Mouse (Mus musculus) 3T3-L1 (cell line): ENCODE data around the gene Egfl8.
A peak's percentile ranks its signal among the peaks of the same experiment; 100 is the strongest.

Source experiments
- DNase-seq: peaks from one replicate; pipeline ENCODE4 v3.0.0-alpha.2; 2015; ENCODE audit warnings: low read depth, low spot score

Egfl8 gene

DNA sequence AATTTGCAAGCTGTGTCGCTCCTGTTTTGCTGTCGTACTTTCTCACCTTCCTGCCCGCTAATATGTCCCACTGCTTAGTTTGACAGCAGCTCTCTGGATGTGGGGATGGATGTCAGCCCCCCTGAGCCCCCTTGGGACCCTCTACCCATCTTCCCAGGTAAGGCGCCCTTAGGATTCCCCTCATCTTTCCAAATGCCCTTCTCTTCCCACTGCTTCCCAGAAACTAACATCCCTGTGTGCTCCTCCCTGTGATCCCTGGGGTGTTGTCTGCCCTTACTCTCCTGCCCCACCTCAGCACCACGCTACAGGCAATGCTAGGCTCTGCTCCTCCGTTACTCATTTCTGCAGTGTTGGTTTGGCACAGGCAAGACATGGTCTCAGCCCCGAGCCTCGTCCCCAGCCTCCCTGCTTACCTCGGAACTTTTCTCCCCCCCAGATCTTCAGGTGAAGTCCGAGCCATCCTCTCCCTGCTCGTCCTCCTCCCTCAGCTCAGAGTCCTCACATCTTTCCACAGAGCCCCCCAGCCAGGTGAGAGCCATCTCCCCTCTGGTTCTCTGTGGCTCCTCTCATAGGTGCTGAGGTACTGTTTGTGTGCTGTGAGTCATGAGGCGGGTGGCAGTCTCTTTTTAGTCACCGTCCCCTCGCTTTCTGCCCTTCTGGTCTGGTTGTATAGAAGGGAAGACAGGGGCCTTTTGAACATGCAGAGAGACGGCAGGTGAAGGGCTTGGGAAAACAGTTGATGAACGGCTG lies 32.5 kb upstream of the Egfl8 start:
- DNase-seq: no peak

GRCm38 (mm10) chr17:34646906-34647787 lies 31.4 kb upstream of the Egfl8 start, which contains the start of gene Atf6b:
Gene Atf6b, plus strand, starts transcription at chr17:34647146.
- DNase-seq: peak; percentile 100

GRCm38 (mm10) chr17:34645831-34646511 lies 30.2 kb upstream of the Egfl8 start:
- no peak for DNase-seq

- DNase-seq: peak; percentile 59
Measured at GRCm38 (mm10) chr17:34645256-34645829, 29.6 kb upstream of the Egfl8 start.

DNA sequence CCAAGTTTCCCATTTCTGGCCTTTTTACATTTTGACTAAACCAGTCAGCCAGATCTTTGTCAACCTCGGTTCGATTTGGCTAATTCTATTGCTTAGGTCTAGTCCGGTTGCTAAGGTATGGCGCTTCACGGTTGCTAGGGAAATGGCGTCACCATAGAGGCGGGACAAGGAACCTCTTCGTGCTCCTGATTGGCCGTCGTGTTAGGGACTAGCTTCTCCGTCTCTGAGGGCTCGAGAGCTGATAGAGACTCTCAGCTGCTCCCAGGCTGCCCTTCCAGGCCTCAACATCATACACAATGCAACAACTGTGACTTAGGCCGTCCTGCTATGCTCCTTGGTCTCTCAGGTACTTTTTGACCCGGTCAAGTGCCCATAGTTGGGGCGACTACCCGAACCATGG lies 28.8 kb upstream of the Egfl8 start, which contains the start of gene Fkbpl:
Gene Fkbpl, plus strand, starts transcription at position 157 of the 400 bp plus-strand sequence.
- DNase-seq: peak; percentile 99

DNA sequence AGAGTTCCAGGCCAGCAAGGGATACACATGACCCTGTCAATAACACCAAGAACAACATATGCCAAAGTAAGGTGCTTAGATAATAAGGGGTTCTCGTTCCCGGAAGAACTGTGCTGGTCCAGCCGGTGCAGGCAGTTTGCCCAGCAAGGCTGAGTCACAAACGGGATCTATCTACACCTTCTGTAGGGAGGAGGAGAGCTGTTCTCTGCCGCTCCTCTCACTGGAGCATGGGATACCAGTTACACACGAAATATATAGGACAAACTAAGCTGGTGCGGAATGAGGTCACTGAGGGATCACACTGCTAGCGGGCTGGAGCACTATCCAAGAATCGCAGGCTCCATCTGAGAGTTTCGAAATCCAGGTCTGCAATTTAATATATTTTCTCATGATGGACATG lies 28.2 kb upstream of the Egfl8 start:
- peak; percentile 69 for DNase-seq

DNA sequence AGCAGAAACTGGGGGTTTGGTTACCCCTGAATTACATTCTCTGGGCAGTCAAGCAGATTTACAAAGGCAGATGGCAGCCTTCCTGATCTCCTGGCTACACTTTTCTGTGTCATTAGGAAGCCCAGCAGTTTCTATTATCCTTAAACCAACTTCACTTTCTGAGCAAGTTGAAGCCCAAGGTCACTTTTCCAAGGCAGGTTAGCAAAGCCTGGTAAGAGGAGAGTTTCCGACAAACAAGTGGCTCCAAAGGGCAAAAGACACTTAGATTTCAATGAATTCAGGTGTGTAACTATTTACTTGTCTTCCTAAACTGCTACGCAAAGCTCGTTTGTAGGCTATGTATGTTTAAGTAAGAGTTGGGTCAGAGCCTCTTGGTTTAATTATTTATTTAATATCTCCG lies 27.6 kb upstream of the Egfl8 start:
- DNase-seq: no peak

DNA sequence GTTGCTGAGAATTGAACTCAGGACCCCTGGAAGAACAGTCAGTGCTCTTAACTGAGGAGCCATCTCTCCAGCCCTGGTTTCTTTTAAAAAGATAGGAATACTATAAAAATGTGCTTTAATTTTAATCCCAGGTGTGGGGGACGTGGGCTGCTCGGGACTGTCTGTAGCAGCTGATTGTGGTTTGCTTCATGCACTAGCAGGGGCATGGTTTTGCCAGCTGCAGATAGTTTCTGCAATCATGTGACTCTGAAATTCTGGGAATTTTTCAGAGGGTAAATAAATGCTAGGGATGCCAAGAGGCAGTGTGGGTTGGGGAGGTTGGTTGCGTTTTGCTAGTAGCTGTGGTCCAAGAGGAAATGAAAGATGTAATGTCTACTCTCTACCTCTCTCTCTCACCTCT lies 26.2 kb upstream of the Egfl8 start:
- DNase-seq: no peak

DNA sequence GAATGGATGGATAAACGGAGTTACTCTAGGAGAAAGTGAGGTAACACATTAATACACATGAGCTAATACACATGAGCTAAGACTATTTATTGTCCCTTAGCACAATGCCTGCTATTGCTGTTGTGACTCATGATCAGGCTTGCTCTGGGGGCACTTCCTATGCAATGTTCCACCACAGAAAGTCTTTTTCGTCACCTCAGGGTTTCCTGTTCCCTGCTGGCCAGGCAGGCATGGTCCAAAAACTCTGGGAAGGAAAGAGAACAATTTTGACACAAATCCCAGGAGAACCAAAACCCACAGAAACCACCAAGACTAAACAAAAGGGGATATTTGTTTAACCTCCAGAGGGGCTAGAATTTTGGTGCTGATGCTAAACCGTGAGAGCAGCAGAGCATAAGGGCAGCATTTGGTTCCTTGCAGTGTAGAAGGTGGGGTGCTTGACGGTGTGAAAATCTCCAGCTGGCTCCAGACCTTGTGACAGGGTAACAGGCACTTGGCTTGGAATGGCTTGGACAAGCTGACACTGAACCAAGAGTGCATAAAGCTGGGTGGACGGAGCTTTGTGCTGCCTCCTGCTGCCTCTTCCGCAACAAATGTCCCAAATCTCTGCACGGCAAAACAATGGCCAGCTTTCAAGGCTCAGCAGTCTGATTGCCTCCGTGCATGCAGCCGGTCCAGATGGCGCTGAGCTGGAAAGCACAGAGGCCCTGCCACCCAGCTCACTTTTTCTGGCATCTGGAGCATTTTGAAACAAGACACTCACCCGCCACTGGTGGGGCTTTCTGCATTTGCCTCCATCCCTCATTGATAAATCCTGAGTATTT lies 25.2 kb upstream of the Egfl8 start:
- peak; percentile 95 for DNase-seq

DNA sequence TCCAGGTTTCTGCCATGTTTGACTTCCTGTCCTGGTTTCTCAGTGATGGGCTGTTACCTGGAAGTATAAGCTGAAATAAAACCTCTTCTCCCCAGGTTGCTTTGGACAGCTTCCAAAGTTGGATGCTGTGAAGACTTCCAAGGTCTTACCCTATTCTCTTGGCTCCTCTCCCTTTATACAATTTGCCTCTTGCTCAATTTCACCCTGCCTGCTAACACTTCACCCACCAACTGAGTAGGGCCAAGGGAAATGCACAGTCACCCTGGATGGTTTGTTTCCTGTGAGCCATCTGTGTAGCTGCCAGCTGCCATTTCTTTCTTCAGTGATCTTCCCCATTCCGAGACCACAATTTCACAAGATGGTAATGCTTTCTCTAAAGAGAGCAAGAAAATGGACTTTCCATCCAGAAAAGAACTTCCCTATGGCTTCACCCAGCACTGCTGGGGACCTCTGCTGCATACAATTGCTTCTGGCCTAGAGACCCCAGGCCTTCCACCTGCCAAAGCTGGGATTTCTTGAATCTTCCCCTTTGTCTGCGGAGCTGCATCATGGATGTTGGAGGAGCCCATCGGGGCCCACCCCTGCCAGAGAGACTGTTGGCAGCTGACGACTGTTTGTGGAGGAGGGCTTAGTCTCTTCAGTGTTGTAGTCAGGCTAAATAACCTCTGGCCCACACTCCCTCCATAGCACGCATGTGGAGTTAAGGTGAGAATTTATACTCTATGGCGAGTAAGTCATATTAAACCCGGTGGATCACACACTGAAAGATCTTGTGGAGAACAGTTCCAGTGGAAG lies 23.9 kb upstream of the Egfl8 start:
- DNase-seq: peak; percentile 46

GRCm38 (mm10) chr17:34637459-34637858 lies 21.7 kb upstream of the Egfl8 start:
- DNase-seq: no peak

DNA sequence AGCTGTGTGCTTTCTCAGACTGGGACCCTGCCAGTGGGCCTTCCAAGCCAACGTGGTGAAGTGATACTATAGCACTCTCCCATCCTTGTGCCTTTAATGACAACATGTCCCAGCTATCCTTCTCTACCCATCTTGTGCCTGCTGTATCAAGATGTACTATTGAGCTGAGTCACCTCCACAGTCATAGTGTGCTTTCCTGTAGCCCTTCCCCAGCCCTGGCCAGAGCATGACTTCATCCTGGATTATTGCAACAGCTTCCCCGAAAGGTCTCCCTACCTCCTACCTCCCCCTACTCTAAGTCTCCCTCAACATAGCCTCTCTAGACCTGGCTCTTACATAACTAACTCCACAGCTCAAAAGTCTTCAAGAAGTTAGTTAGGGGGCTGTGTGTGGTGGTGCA lies 19.9 kb upstream of the Egfl8 start:
- peak; percentile 71 for DNase-seq

DNA sequence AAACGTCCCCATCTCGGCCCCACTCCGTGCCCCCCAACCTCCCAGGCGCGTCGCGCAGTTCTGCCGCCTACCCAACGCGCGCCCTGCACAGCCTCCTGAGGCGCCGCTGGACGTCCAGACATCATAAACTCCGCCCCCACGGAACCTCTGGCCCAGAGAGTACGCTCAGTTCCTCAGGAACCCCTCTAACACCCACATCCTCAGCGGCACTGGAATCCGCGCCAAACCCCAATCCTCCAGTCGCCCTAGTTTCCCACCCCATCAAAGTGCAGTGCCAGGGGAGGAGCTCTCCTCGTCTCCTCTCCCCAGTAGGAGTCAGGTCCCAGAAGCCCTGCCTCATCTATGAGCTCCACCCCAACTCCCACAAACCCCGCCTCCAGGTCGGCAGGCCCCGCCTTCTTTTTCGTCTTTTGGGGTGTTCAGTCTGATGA lies 16.5 kb upstream of the Egfl8 start:
- DNase-seq: no peak

DNA sequence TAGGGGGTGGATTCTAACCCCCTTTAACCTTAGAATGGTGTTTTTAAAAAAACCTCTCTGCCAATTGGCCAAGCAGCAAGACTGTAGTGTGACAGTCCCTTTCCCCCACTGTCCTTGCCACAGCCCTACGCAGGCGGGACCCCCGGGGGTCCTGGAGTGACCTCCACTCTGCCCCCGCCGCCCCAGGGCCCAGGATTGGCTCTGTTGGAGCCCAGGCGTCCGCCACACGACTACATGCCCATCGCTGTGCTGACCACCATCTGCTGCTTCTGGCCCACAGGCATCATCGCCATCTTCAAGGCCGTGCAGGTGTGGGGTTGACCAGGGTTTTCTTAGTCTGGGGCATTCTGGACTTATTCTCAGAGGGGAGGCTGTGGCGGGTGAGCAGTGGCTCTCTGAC lies 15.9 kb upstream of the Egfl8 start:
- DNase-seq: no peak

DNA sequence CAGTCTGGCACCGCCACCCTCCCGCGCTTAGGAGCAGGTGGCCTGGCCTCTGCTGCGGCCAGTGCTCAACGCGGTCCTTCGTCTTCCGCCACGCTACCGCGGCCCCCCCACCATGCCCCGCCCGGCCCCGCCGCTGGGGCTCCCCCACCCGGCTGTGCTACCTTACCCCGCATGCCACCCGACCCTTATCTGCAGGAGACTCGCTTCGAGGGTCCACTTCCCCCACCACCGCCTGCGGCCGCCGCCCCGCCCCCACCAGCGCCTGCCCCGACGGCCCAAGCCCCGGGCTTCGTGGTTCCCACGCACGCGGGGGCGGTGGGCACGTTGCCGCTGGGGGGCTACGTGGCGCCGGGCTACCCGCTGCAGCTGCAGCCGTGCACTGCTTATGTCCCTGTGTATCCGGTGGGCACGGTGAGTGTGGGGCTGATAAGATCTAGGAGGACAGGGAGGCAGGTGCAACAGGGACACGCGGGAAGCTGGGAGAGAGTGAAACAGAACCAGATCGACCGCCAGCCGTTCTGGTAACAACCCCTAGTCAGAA lies 15.1 kb upstream of the Egfl8 start:
- DNase-seq: no peak

- DNase-seq: no peak
Measured at GRCm38 (mm10) chr17:34629796-34630603, 14.2 kb upstream of the Egfl8 start.

DNA sequence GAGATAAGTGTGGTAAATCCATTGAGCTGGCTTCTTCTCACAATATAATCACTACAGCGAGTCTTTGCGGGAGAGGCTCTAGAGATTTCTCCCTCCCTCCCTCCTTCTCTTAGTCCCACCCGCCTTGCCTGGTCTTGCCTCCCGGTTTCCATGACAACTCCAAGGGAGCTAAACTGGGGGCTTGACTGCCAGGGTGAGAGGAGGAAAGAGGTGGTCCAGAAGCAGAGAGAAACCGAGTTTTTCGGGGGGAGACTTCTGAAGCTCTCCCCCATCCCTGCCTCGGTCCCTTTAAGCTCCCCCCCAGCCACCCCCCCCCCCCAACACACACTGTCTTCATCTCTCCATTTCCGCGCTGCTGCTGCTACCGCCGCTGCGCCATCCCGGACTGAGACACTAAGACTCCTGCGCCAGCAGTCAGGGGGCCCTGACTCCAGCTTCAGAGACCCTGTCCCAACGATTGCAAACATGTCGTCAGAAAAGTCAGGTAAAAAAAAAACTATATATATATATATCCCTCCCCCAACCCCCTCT lies 13.5 kb upstream of the Egfl8 start, which contains the start of gene Prrt1:
Gene Prrt1, plus strand, starts transcription at position 313 of the 531 bp plus-strand sequence.
- DNase-seq: no peak

DNA sequence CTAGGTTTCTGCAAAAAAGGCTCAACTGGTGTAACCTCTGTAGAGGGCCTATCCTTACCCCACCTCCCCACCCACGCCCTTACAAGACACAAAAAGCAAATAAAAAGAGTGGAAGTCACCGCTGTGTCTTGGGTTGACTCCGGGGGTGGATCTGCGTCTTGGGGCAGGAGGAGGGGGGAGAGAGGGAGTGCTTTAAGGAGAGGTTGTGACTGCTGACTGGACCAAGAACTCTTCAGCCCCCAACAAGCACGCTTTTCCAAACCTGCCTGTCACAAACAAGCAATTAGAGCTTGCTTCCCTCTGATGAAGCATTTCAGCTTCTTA lies 12.8 kb upstream of the Egfl8 start:
- DNase-seq: no peak
